Mouse (Mus musculus) heart, embryonic 14.5 days (tissue): Measurements from ENCODE around the gene Gsdme. TPM values are rescaled to one million over a fixed set of nuclear protein-coding genes. Genes with fewer than 3 reads are reported as not detected.

Source experiments
- ATAC-seq: fragments of 200-750 bp; cut with Nextera tagmentation; 2 replicates; pipeline ENCODE4 v1.8.0; 2017; ENCODE audit warnings: low read depth, moderate TSS enrichment; ENCODE audit not compliant: insufficient number of reproducible peaks, insufficient read depth, low FRiP score
- H3K27ac ChIP-seq, 2 experiments: fragments of 200-500 bp in 1 of 2; fragments of 300-500 bp in 1 of 2; sonication (generic) in 1 of 2; replicated peaks in 1 of 2; 2 replicates each; pipeline ENCODE4 v1.5.1; 2012 to 2014; ENCODE audit warnings: low read depth in 2 of 2, low read length in 2 of 2, control low read depth in 1 of 2, mild to moderate bottlenecking in 1 of 2, mixed read lengths in 1 of 2; ENCODE audit not compliant: control insufficient read depth in 1 of 2, insufficient read depth in 1 of 2
- H3K27me3 ChIP-seq: fragments of 300-500 bp; sonication (generic); 2 replicates; pipeline ENCODE4 v1.6.1; 2014; ENCODE audit warnings: mild to moderate bottlenecking, low read length, control low read depth; ENCODE audit not compliant: control insufficient read depth, insufficient read depth
- H3K36me3 ChIP-seq: fragments of 300-500 bp; sonication (generic); 2 replicates; pipeline ENCODE4 v1.6.1; 2014; ENCODE audit warnings: mild to moderate bottlenecking, control low read depth, low read length, mixed read lengths; ENCODE audit not compliant: control insufficient read depth, insufficient read depth
- H3K4me1 ChIP-seq, 2 experiments: fragments of 200-500 bp in 1 of 2; fragments of 300-500 bp in 1 of 2; sonication (generic) in 1 of 2; 2 replicates each; pipeline ENCODE4 v1.6.1; 2012 to 2014; ENCODE audit warnings: low read length in 2 of 2, control low read depth in 1 of 2, mixed read lengths in 1 of 2; ENCODE audit not compliant: control insufficient read depth in 2 of 2, insufficient read depth in 2 of 2
- H3K4me2 ChIP-seq: fragments of 300-500 bp; sonication (generic); 2 replicates; pipeline ENCODE4 v1.6.1; 2014; ENCODE audit warnings: mild to moderate bottlenecking, low read length
- H3K4me3 ChIP-seq, 2 experiments: fragments of 200-500 bp in 1 of 2; fragments of 300-500 bp in 1 of 2; sonication (generic) in 1 of 2; 2 replicates each; pipeline ENCODE4 v1.5.1; 2012 to 2014; ENCODE audit warnings: low read length in 2 of 2, mild to moderate bottlenecking in 2 of 2, control low read depth in 1 of 2, low read depth in 1 of 2, moderate library complexity in 1 of 2; ENCODE audit not compliant: control insufficient read depth in 1 of 2, insufficient read depth in 1 of 2
- H3K9ac ChIP-seq: fragments of 300-500 bp; sonication (generic); 2 replicates; pipeline ENCODE4 v1.6.1; 2014; ENCODE audit warnings: mild to moderate bottlenecking, low read length
- H3K9me3 ChIP-seq: fragments of 300-500 bp; sonication (generic); 2 replicates; pipeline ENCODE4 v1.6.1; 2016; ENCODE audit warnings: low read length, control low read depth; ENCODE audit not compliant: control insufficient read depth
- WGBS: fragments of 180-500 bp; shearing (Covaris S2); extraction: QIAGEN DNeasy Blood & Tissue Kit; methylation state at CpG from one replicate; pipeline ENCODE4 v1.1.7; 2014; 5-methylcytosine and 5-hydroxymethylcytosine counted together
- polyA plus RNA-seq: library from polyadenylated mRNA; unstranded; fragments of >200 nt; fragmentation: Nextera tagmentation; extraction: Ambion mirVana; gene quantifications from 2 replicates; pipeline ENCODE4 v1.2.1, GENCODE M21; 2014

Gene Gsdme
- polyA plus RNA-seq, 1 experiment from 2014 or later = 37.7 TPM

- no peaks in the 10 kb centered on the region for H3K27me3 ChIP-seq
- no peak overlapping the region for H3K27ac ChIP-seq
- peak overlapping the region; percentile 71 for H3K9ac ChIP-seq
- H3K9me3 ChIP-seq = no peaks in the 10 kb centered on the region
- 31% methylated on average over 7 of the region's 7 CpGs for WGBS
- peaks cover 0 to 2% of the 10 kb centered on the region in 2 experiments; a peak in 1 of 4 replicates for H3K4me1 ChIP-seq
- peak overlapping the region; percentile 69 for H3K4me2 ChIP-seq
- ATAC-seq = no peak
- no peaks in the 10 kb centered on the region for H3K36me3 ChIP-seq
- peak overlapping the region; percentile 45 to 48 for H3K4me3 ChIP-seq
These were observed 1.4 kb downstream of the Gsdme start for GRCm38 (mm10) chr6:50262310-50262709.

- WGBS = under 1% methylated on average over 5 of the region's 6 CpGs
- Histone ChIP-seq H3K9me3 (no peaks in the 10 kb centered on the region), H3K4me3 (peak overlapping the region; percentile 45 to 48), H3K4me1 (peaks cover 0 to 2% of the 10 kb centered on the region in 2 experiments; a peak in 1 of 4 replicates), H3K36me3 (no peaks in the 10 kb centered on the region), H3K4me2 (peak overlapping the region; percentile 69), H3K27me3 (no peaks in the 10 kb centered on the region), H3K9ac (peak overlapping the region; percentile 71), H3K27ac (no peak overlapping the region)
- ATAC-seq = no peak; the same call in 1 of the 2 replicates
These were observed 1.8 kb downstream of the Gsdme start for GRCm38 (mm10) chr6:50261922-50262261.

DNA sequence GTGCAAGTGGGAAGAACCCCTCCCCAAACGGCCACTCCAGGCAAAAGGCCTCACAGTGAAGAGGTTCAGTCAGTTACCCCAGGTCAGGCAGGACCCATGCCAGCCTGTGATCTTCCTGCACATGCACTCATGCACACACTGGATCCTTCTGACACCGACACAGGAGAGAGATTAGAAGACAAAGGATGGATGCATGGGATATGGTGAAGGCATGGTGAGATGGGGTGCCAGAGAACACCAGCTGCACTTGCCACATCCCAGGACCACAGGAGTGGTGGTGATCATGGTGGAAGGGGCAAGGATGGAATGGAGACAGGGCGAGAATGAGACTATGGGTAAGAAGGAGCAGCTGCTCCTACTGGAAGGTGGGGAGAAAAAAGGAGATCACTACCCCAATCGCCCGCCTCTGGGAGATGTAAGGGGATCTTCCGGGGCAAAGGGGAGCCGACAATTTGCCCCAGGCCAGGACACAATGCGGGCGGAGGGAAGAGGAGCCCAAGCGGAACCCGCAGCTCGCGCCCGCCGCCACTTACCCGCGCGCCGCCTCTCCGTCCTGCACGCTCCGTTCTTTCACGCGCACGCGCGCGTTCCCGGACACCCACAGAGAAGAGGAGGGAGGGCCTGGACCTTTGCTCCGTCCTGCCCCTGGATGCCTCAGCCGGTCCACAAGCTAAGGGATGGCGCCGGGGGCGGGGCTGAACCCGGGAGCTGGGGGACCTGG is 2.3 kb downstream of the Gsdme start:
- peak overlapping the region; percentile 71 for H3K9ac ChIP-seq
- no peaks in the 10 kb centered on the region for H3K9me3 ChIP-seq
- WGBS = 3% methylated on average over 28 of the region's 35 CpGs
- H3K4me2 ChIP-seq = peak overlapping the region; percentile 69
- no peaks in the 10 kb centered on the region for H3K27me3 ChIP-seq
- H3K4me1 ChIP-seq = peaks cover 0 to 2% of the 10 kb centered on the region in 2 experiments; a peak in 1 of 4 replicates
- peak; percentile 56 for ATAC-seq
- H3K36me3 ChIP-seq = no peaks in the 10 kb centered on the region
- H3K4me3 ChIP-seq = peak overlapping the region; percentile 45 to 48
- no peak overlapping the region for H3K27ac ChIP-seq

GRCm38 (mm10) chr6:50255356-50255755 is 8.3 kb downstream of the Gsdme start:
- H3K9ac ChIP-seq = no peak overlapping the region
- ATAC-seq = no peak
- H3K9me3 ChIP-seq = no peaks in the 10 kb centered on the region
- no peaks in the 10 kb centered on the region for H3K27me3 ChIP-seq
- peak overlapping the region; percentile 47 for H3K4me2 ChIP-seq
- WGBS = 40% methylated on average over 5 of the region's 5 CpGs
- no peak overlapping the region for H3K4me3 ChIP-seq
- H3K36me3 ChIP-seq = no peaks in the 10 kb centered on the region
- peaks cover 4 to 8% of the 10 kb centered on the region in 2 experiments; a peak in 3 of 4 replicates for H3K4me1 ChIP-seq
- H3K27ac ChIP-seq = no peak overlapping the region

GRCm38 (mm10) chr6:50254723-50255184 is 8.9 kb downstream of the Gsdme start:
- H3K27ac ChIP-seq = 0 out of 4 replicates have a peak overlapping the region, but pooled peaks of 1 of the 2 experiments have one; percentile 4
- no peak overlapping the region for H3K9ac ChIP-seq
- no peaks in the 10 kb centered on the region for H3K36me3 ChIP-seq
- no peaks in the 10 kb centered on the region for H3K9me3 ChIP-seq
- WGBS = 13% methylated on average over 10 of the region's 10 CpGs
- peaks cover 4 to 8% of the 10 kb centered on the region in 2 experiments; a peak in 3 of 4 replicates for H3K4me1 ChIP-seq
- no peak for ATAC-seq
- H3K27me3 ChIP-seq = no peaks in the 10 kb centered on the region
- H3K4me2 ChIP-seq = peak overlapping the region; percentile 47
- H3K4me3 ChIP-seq = peak overlapping the region in 1 of 2 experiments; percentile 11; a peak in 1 of 4 replicates

GRCm38 (mm10) chr6:50252690-50253089 is 11.0 kb downstream of the Gsdme start:
- H3K4me2 ChIP-seq = no peak overlapping the region
- H3K4me3 ChIP-seq = no peak overlapping the region
- no peak for ATAC-seq
- no peaks in the 10 kb centered on the region for H3K9me3 ChIP-seq
- no peaks in the 10 kb centered on the region for H3K36me3 ChIP-seq
- peaks cover 4 to 8% of the 10 kb centered on the region in 2 experiments; a peak in 3 of 4 replicates for H3K4me1 ChIP-seq
- H3K9ac ChIP-seq = no peak overlapping the region
- no peaks in the 10 kb centered on the region for H3K27me3 ChIP-seq
- WGBS = 66% methylated on average over 5 of the region's 5 CpGs
- no peak overlapping the region for H3K27ac ChIP-seq

- Histone ChIP-seq H3K4me2 (no peak overlapping the region), H3K4me1 (no peaks in the 10 kb centered on the region), H3K27me3 (no peaks in the 10 kb centered on the region), H3K9me3 (no peaks in the 10 kb centered on the region), H3K36me3 (no peaks in the 10 kb centered on the region), H3K4me3 (no peak overlapping the region), H3K9ac (no peak overlapping the region), H3K27ac (no peak overlapping the region)
- no peak for ATAC-seq
- 75% methylated on average over 4 of the region's 4 CpGs for WGBS
These were observed 15.9 kb downstream of the Gsdme start for GRCm38 (mm10) chr6:50247791-50248190.
